ENCODE assay signal across 14 mouse cellular contexts in genomic region chr6:95713245-95713644, GRCm38 (mm10). TPM values are rescaled to one million over a fixed set of nuclear protein-coding genes. Genes with fewer than 3 reads are reported as not detected.
DNase-seq lines count a peak whose midpoint lies in the region; ATAC-seq and TF ChIP-seq lines count a peak whose summit lies in the region.
"Had no signal": no experiment of that assay in that cellular context is flagged by ENCODE, and none has a peak within 500 bp of the region (broad histone marks: within the 10 kb centered on the region; RNA-seq: fewer than 3 reads in every experiment).

No protein-coding gene starts in this region.

- no peaks in the 10 kb centered on the region for H3K9me3 ChIP-seq in heart, embryonic 15.5 days (replicated peaks)
- no peaks in the 10 kb centered on the region for H3K9me3 ChIP-seq in hindbrain, embryonic 12.5 days (replicated peaks)
- H3K9me3 ChIP-seq in intestine, embryonic 16.5 days (ENCODE audit: control insufficient read depth, low read length) = no peaks in the 10 kb centered on the region
- H3K9me3 ChIP-seq: embryonic facial prominence, embryonic 15.5 days; midbrain, embryonic 15.5 days; stomach, embryonic 15.5 days had no signal

- 18% methylated on average over 5 of the region's 5 CpGs for WGBS in heart, embryonic 15.5 days
- 22% methylated on average over 5 of the region's 5 CpGs for WGBS in hindbrain, embryonic 12.5 days
- 29% methylated on average over 5 of the region's 5 CpGs for WGBS in intestine, embryonic 16.5 days

- peaks cover 29% of the 10 kb centered on the region for H3K4me1 ChIP-seq in heart, embryonic 15.5 days (replicated peaks)
- 0 out of 2 replicates have a peak, but pooled peaks cover 6% of the 10 kb centered on the region for H3K4me1 ChIP-seq in hindbrain, embryonic 12.5 days
- H3K4me1 ChIP-seq in intestine, embryonic 16.5 days (ENCODE audit: control insufficient read depth, insufficient read depth, low read length) = peaks cover 31% of the 10 kb centered on the region

- no peak overlapping the region for H3K4me3 ChIP-seq in gastrocnemius, adult 2 months
- H3K4me3 ChIP-seq in heart, embryonic 15.5 days = no peak overlapping the region
- H3K4me3 ChIP-seq in hindbrain, embryonic 12.5 days = no peak overlapping the region
- H3K4me3 ChIP-seq in intestine, embryonic 16.5 days (ENCODE audit: low read length) = no peak overlapping the region
- H3K4me3 ChIP-seq: embryonic facial prominence, embryonic 15.5 days; midbrain, embryonic 15.5 days; stomach, embryonic 15.5 days had no signal

- no peaks in the 10 kb centered on the region for H3K27me3 ChIP-seq in heart, embryonic 15.5 days
- no peaks in the 10 kb centered on the region for H3K27me3 ChIP-seq in hindbrain, embryonic 12.5 days
- H3K27me3 ChIP-seq in intestine, embryonic 16.5 days (replicated peaks; ENCODE audit: control insufficient read depth, insufficient read depth, low read length) = no peaks in the 10 kb centered on the region
- H3K27me3 ChIP-seq: embryonic facial prominence, embryonic 15.5 days; midbrain, embryonic 15.5 days; stomach, embryonic 15.5 days had no signal

- peak; percentile 59 for DNase-seq in gastrocnemius, adult 2 months
- DNase-seq in gastrocnemius, postnatal 36 days = no peak
- DNase-seq in NIH3T3 (ENCODE audit: low read depth) = peak; percentile 54
- DNase-seq in kidney, postnatal 10 days = peak; percentile 67
- DNase-seq in right cerebral cortex, postnatal 36 days (ENCODE audit: low spot score in 2 of 2) = no peak
- DNase-seq: cerebellum, adult 18-20 months; liver had no signal

- peak overlapping the region; percentile 54; the same call in 1 of the 2 replicates for H3K27ac ChIP-seq in gastrocnemius, adult 2 months
- peak overlapping the region; percentile 26; the same call in 1 of the 2 replicates for H3K27ac ChIP-seq in heart, embryonic 15.5 days
- H3K27ac ChIP-seq in hindbrain, embryonic 12.5 days = no peak overlapping the region
- no peak overlapping the region for H3K27ac ChIP-seq in intestine, embryonic 16.5 days (ENCODE audit: low read length)
- H3K27ac ChIP-seq: embryonic facial prominence, embryonic 15.5 days; midbrain, embryonic 15.5 days; stomach, embryonic 15.5 days had no signal

- no peak overlapping the region for H3K9ac ChIP-seq in heart, embryonic 15.5 days
- no peak overlapping the region for H3K9ac ChIP-seq in hindbrain, embryonic 12.5 days
- no peak overlapping the region for H3K9ac ChIP-seq in intestine, embryonic 16.5 days (ENCODE audit: low read depth, low read length)
- H3K9ac ChIP-seq: embryonic facial prominence, embryonic 15.5 days; midbrain, embryonic 15.5 days; stomach, embryonic 15.5 days had no signal

- H3K4me2 ChIP-seq in heart, embryonic 15.5 days = no peak overlapping the region
- no peak overlapping the region for H3K4me2 ChIP-seq in hindbrain, embryonic 12.5 days (replicated peaks)
- H3K4me2 ChIP-seq in intestine, embryonic 16.5 days (ENCODE audit: low read depth, low read length) = no peak overlapping the region
- H3K4me2 ChIP-seq: embryonic facial prominence, embryonic 15.5 days; midbrain, embryonic 15.5 days; stomach, embryonic 15.5 days had no signal

- H3K36me3 ChIP-seq in heart, embryonic 15.5 days = no peaks in the 10 kb centered on the region
- no peaks in the 10 kb centered on the region for H3K36me3 ChIP-seq in hindbrain, embryonic 12.5 days
- no peaks in the 10 kb centered on the region for H3K36me3 ChIP-seq in intestine, embryonic 16.5 days (ENCODE audit: control insufficient read depth, insufficient read depth, low read length)
- H3K36me3 ChIP-seq: embryonic facial prominence, embryonic 15.5 days; midbrain, embryonic 15.5 days; stomach, embryonic 15.5 days had no signal

- peak; percentile 32; the same call in 1 of the 2 replicates for ATAC-seq in heart, embryonic 15.5 days (replicated peaks; ENCODE audit: insufficient number of reproducible peaks, insufficient read depth, low FRiP score, low read depth)
- ATAC-seq in hindbrain, embryonic 12.5 days (ENCODE audit: low FRiP score) = no peak
- ATAC-seq in intestine, embryonic 16.5 days = no peak
- ATAC-seq: CD4-positive, CD25-positive, alpha-beta regulatory T cell, adult 4 months; midbrain, embryonic 15.5 days had no signal

- intact Hi-C loops in gastrocnemius, adult 2 months (cut with DNase I) = no loop called here
- intact Hi-C loops in gastrocnemius, postnatal 36 days (cut with DNase I) = no loop called here

- peak; percentile 8; the same call in 1 of the 2 replicates for TF ChIP-seq CTCF in gastrocnemius, adult 2 months (IDR thresholded peaks at IDR 0.05)

RNA-seq across cellular contexts. Expression of gene Suclg2, which starts 5.4 kb away (rescaled TPM):
- 10 to 100 TPM; 43.0 to 66.2 TPM for total RNA-seq in gastrocnemius, adult 2 months (2021)
- 10 to 100 TPM; 38.1 to 48.0 TPM for total RNA-seq in gastrocnemius, postnatal 36 days (2021)
- 88.2 and 103 TPM in 2 replicates for polyA plus RNA-seq in heart, embryonic 15.5 days (2015; fragmentation: Nextera tagmentation; extraction: Ambion mirVana)
- 31.2 and 32.5 TPM in 2 replicates for polyA plus RNA-seq in hindbrain, embryonic 12.5 days (2016; fragmentation: Nextera tagmentation; extraction: Ambion mirVana)
- polyA plus RNA-seq in intestine, embryonic 16.5 days (2015; fragmentation: Nextera tagmentation; extraction: Ambion mirVana) = 130 TPM in 2 replicates

Comparison
In these comparisons a context has a peak if more than half of its experiments do, and no peak if none do; other contexts are left out.
1. DNase-seq: peak in gastrocnemius, adult 2 months (single experiment), NIH3T3 (single experiment) and kidney, postnatal 10 days (single experiment); none in gastrocnemius, postnatal 36 days (0 of 2) and right cerebral cortex, postnatal 36 days (0 of 2).
2. H3K27ac ChIP-seq: peak in gastrocnemius, adult 2 months (single experiment) and heart, embryonic 15.5 days (single experiment); none in hindbrain, embryonic 12.5 days (single experiment) and intestine, embryonic 16.5 days (single experiment).